ENCODE assay signal across 8 mouse cellular contexts in genomic region chr6:38662714-38663615, GRCm38 (mm10). TPM values are rescaled to one million over a fixed set of nuclear protein-coding genes. Genes with fewer than 3 reads are reported as not detected.
A peak's percentile ranks its signal among the peaks of the same experiment; 100 is the strongest.
DNase-seq lines count a peak whose midpoint lies in the region; ATAC-seq and TF ChIP-seq lines count a peak whose summit lies in the region.

Gene Clec2l, plus strand, starts transcription at chr6:38663069.

- 0 out of 2 replicates have a peak, but pooled peaks cover 9% of the 10 kb centered on the region for H3K4me1 ChIP-seq in heart, embryonic 12.5 days (replicated peaks)
- H3K4me1 ChIP-seq in brown adipose tissue, adult 24 weeks (ENCODE audit: control insufficient read depth, insufficient read depth, insufficient read length, low read length) = no peaks in the 10 kb centered on the region
- H3K4me1 ChIP-seq in forebrain, embryonic 12.5 days = peaks cover 8% of the 10 kb centered on the region
- peaks cover 6% of the 10 kb centered on the region for H3K4me1 ChIP-seq in intestine, embryonic 15.5 days (replicated peaks)
- no peaks in the 10 kb centered on the region for H3K4me1 ChIP-seq in limb, embryonic 14.5 days (ENCODE audit: control insufficient read depth, insufficient read depth, low read length)
- 0 out of 2 replicates have a peak, but pooled peaks cover 5% of the 10 kb centered on the region for H3K4me1 ChIP-seq in neural tube, embryonic 14.5 days (ENCODE audit: control insufficient read depth, insufficient read depth, low read length)

- WGBS in heart, embryonic 12.5 days = 2% methylated on average over 84 of the region's 84 CpGs
- WGBS in forebrain, embryonic 12.5 days = under 1% methylated on average over 80 of the region's 84 CpGs
- WGBS in intestine, embryonic 15.5 days = under 1% methylated on average over 79 of the region's 84 CpGs
- 0% methylated on average over 33 of the region's 84 CpGs for WGBS in limb, embryonic 14.5 days
- WGBS in neural tube, embryonic 14.5 days = 1% methylated on average over 26 of the region's 84 CpGs

- peaks cover 61% of the 10 kb centered on the region for H3K27me3 ChIP-seq in heart, embryonic 12.5 days (replicated peaks)
- peaks cover 37% of the 10 kb centered on the region for H3K27me3 ChIP-seq in forebrain, embryonic 12.5 days
- H3K27me3 ChIP-seq in intestine, embryonic 15.5 days (replicated peaks) = peaks cover 25% of the 10 kb centered on the region
- H3K27me3 ChIP-seq in limb, embryonic 14.5 days (ENCODE audit: control insufficient read depth, insufficient read depth, low read length) = peaks cover 11% of the 10 kb centered on the region; the same call in 1 of the 2 replicates
- H3K27me3 ChIP-seq in neural tube, embryonic 14.5 days (ENCODE audit: control insufficient read depth, insufficient read depth, low read length) = no peaks in the 10 kb centered on the region

- H3K4me2 ChIP-seq in heart, embryonic 12.5 days = peak within 1 kb of the TSS; percentile 96
- H3K4me2 ChIP-seq in forebrain, embryonic 12.5 days = peak within 1 kb of the TSS; percentile 96
- H3K4me2 ChIP-seq in intestine, embryonic 15.5 days (replicated peaks) = peak within 1 kb of the TSS; percentile 99
- H3K4me2 ChIP-seq in limb, embryonic 14.5 days (replicated peaks; ENCODE audit: low read depth, low read length, severe bottlenecking) = peak within 1 kb of the TSS; percentile 89
- peak within 1 kb of the TSS; percentile 70 for H3K4me2 ChIP-seq in neural tube, embryonic 14.5 days (ENCODE audit: low read depth, low read length)

- no peak for TF ChIP-seq POLR2A in limb, embryonic 14.5 days (IDR thresholded peaks at IDR 0.05; ENCODE audit: borderline replicate concordance, extremely low read depth, insufficient read depth, insufficient read length)

- DNase-seq in heart, adult 9 months (ENCODE audit: low spot score in 2 of 2) = no peak
- DNase-seq in limb, embryonic 14.5 days (ENCODE audit: low spot score) = no peak
- DNase-seq in B cell, adult 2 months = no peak

- H3K4me3 ChIP-seq in heart, embryonic 12.5 days = peak within 1 kb of the TSS; percentile 68
- H3K4me3 ChIP-seq in brown adipose tissue, adult 24 weeks (ENCODE audit: insufficient read depth, low read depth, low read length) = peak within 1 kb of the TSS; percentile 36
- peak within 1 kb of the TSS; percentile 62 for H3K4me3 ChIP-seq in forebrain, embryonic 12.5 days (replicated peaks)
- H3K4me3 ChIP-seq in intestine, embryonic 15.5 days (replicated peaks) = peak within 1 kb of the TSS; percentile 58
- H3K4me3 ChIP-seq in limb, embryonic 14.5 days (replicated peaks; ENCODE audit: low read length) = peak within 1 kb of the TSS; percentile 53
- H3K4me3 ChIP-seq in neural tube, embryonic 14.5 days (ENCODE audit: low read depth, low read length) = peak within 1 kb of the TSS; percentile 60

- no peaks in the 10 kb centered on the region for H3K9me3 ChIP-seq in heart, embryonic 12.5 days (replicated peaks)
- no peaks in the 10 kb centered on the region for H3K9me3 ChIP-seq in forebrain, embryonic 12.5 days
- H3K9me3 ChIP-seq in intestine, embryonic 15.5 days = no peaks in the 10 kb centered on the region
- no peaks in the 10 kb centered on the region for H3K9me3 ChIP-seq in limb, embryonic 14.5 days (ENCODE audit: control insufficient read depth, low read length)
- no peaks in the 10 kb centered on the region for H3K9me3 ChIP-seq in neural tube, embryonic 14.5 days (ENCODE audit: control insufficient read depth, low read length)

- peak; percentile 68 for ATAC-seq in heart, embryonic 12.5 days (ENCODE audit: insufficient number of reproducible peaks, low FRiP score)
- ATAC-seq in forebrain, embryonic 12.5 days (ENCODE audit: low FRiP score) = peak; percentile 84
- ATAC-seq in intestine, embryonic 15.5 days = peak; percentile 87
- peak; percentile 85 for ATAC-seq in limb, embryonic 14.5 days (ENCODE audit: low FRiP score, low read depth)
- ATAC-seq in neural tube, embryonic 14.5 days (ENCODE audit: low read depth) = peak; percentile 90

- H3K27ac ChIP-seq in heart, embryonic 12.5 days (ENCODE audit: poor library complexity, severe bottlenecking) = no peak within 1 kb of the TSS
- H3K27ac ChIP-seq in brown adipose tissue, adult 24 weeks (replicated peaks; ENCODE audit: low read depth, low read length) = no peak within 1 kb of the TSS
- H3K27ac ChIP-seq in forebrain, embryonic 12.5 days = no peak within 1 kb of the TSS
- no peak within 1 kb of the TSS for H3K27ac ChIP-seq in intestine, embryonic 15.5 days
- no peak within 1 kb of the TSS for H3K27ac ChIP-seq in limb, embryonic 14.5 days (replicated peaks; ENCODE audit: low read depth, low read length)
- H3K27ac ChIP-seq in neural tube, embryonic 14.5 days (ENCODE audit: low read depth, low read length) = peak within 1 kb of the TSS; percentile 64

- H3K36me3 ChIP-seq in heart, embryonic 12.5 days = no peaks in the 10 kb centered on the region
- H3K36me3 ChIP-seq in forebrain, embryonic 12.5 days (replicated peaks) = no peaks in the 10 kb centered on the region
- H3K36me3 ChIP-seq in intestine, embryonic 15.5 days = no peaks in the 10 kb centered on the region
- no peaks in the 10 kb centered on the region for H3K36me3 ChIP-seq in limb, embryonic 14.5 days (ENCODE audit: control insufficient read depth, insufficient read depth, low read length)
- H3K36me3 ChIP-seq in neural tube, embryonic 14.5 days (ENCODE audit: control insufficient read depth, insufficient read depth, low read length) = no peaks in the 10 kb centered on the region

- peak within 1 kb of the TSS; percentile 75 for H3K9ac ChIP-seq in heart, embryonic 12.5 days
- H3K9ac ChIP-seq in forebrain, embryonic 12.5 days = peak within 1 kb of the TSS; percentile 62
- peak within 1 kb of the TSS; percentile 45 for H3K9ac ChIP-seq in intestine, embryonic 15.5 days
- peak within 1 kb of the TSS; percentile 67 for H3K9ac ChIP-seq in limb, embryonic 14.5 days (ENCODE audit: low read depth, low read length, severe bottlenecking)
- H3K9ac ChIP-seq in neural tube, embryonic 14.5 days (replicated peaks; ENCODE audit: low read depth, low read length) = peak within 1 kb of the TSS; percentile 78

RNA-seq across cellular contexts. Expression of gene Clec2l, which starts in this region (rescaled TPM):
- 0.95 and 1.3 TPM in 2 replicates for polyA plus RNA-seq in heart, embryonic 12.5 days (2016; fragmentation: Nextera tagmentation; extraction: Ambion mirVana)
- polyA plus RNA-seq in brown adipose tissue, adult 24 weeks (2012; ENCODE audit: insufficient read depth, insufficient read length, missing spikeins) = not detected in 2 replicates
- 1.3 and 2.2 TPM in 2 replicates for polyA plus RNA-seq in forebrain, embryonic 12.5 days (2016; fragmentation: Nextera tagmentation; extraction: Ambion mirVana)
- polyA plus RNA-seq in intestine, embryonic 15.5 days (2015; fragmentation: Nextera tagmentation; extraction: Ambion mirVana) = 1.3 and 2.0 TPM in 2 replicates
- polyA plus RNA-seq in limb, embryonic 14.5 days (2012; rRNA removed) = 16.1 and 18.2 TPM in 2 replicates
- polyA plus RNA-seq in limb, embryonic 14.5 days (2014; fragmentation: Nextera tagmentation; extraction: Ambion mirVana) = 6.3 and 11.7 TPM in 2 replicates
- polyA plus RNA-seq in neural tube, embryonic 14.5 days (2014; fragmentation: Nextera tagmentation; extraction: Ambion mirVana) = 20.7 and 33.0 TPM in 2 replicates
